Comparison of ENCODE assay signal across 16 mouse cellular contexts in the genomic region with DNA sequence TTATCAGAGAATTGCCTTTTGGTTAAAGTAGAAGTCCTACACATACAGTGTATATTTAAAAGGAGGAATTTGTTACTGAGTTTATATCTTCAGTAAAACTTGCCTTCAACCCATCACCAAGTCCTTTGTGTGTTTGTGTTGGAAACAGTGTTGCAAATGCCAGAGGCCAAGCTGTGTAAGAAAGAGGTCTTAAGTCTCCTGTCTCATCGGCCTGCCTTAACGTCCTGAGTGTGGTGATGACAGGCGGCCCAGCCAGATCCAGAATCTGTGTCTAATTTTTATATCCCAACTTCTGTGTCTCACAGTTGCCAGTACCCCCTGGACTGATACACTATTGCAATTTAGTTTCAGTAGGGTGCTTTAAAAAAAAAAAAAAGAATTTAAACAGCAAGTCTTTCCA.
"Had no signal": no experiment of that assay in that cellular context is flagged by ENCODE, and none has a peak within 500 bp of the region (broad histone marks: within the 10 kb centered on the region; RNA-seq: fewer than 3 reads in every experiment).

No protein-coding gene starts in this region.

- DNase-seq: heart, postnatal 10 days; heart, postnatal 14 days; heart, postnatal 36 days; heart, postnatal 4 days; kidney, adult 11 months; kidney, adult 18-20 months; kidney, adult 2 months; kidney, adult 8-10 months; kidney, adult 9 months; kidney, postnatal 10 days; kidney, postnatal 14 days; kidney, postnatal 25 days; kidney, postnatal 36 days; kidney, postnatal 4 days; layer of hippocampus, adult 9-11 months; layer of hippocampus, postnatal 36 days had no signal
